Mouse (Mus musculus) ES-Bruce4 (cell line): ENCODE results near the gene Gjb2. TPM values are rescaled to one million over a fixed set of nuclear protein-coding genes. Genes with fewer than 3 reads are reported as not detected.
"Not testable (repeated sequence)": the region's sequence is repeated elsewhere in the genome, so short reads cannot be mapped to it uniquely, and the experiment has no call there.

Experiments
- H3K27ac ChIP-seq: 2 replicates; pipeline ENCODE4 v1.5.1; 2012; ENCODE audit warnings: low read length, inconsistent platforms; ENCODE audit not compliant: insufficient read depth
- H3K27me3 ChIP-seq: 2 replicates; pipeline ENCODE4 v1.6.1; 2012; ENCODE audit warnings: mild to moderate bottlenecking, low read length, inconsistent platforms; ENCODE audit not compliant: control insufficient read depth, poor library complexity, insufficient read depth, severe bottlenecking
- H3K36me3 ChIP-seq: 2 replicates; pipeline ENCODE4 v1.6.1; 2012; ENCODE audit warnings: inconsistent platforms, mild to moderate bottlenecking, low read length, moderate library complexity; ENCODE audit not compliant: control insufficient read depth, poor library complexity, insufficient read depth, severe bottlenecking
- H3K4me1 ChIP-seq: one replicate; pipeline ENCODE4 v1.8.1; 2011; ENCODE audit warnings: low read length; ENCODE audit not compliant: control insufficient read depth, insufficient read depth
- H3K4me3 ChIP-seq: 2 replicates; pipeline ENCODE4 v1.5.1; 2011; ENCODE audit warnings: low read depth, mild to moderate bottlenecking, low read length
- H3K9ac ChIP-seq: 2 replicates; pipeline ENCODE4 v1.6.1; 2012; ENCODE audit warnings: low read depth, mild to moderate bottlenecking, inconsistent platforms; ENCODE audit not compliant: poor library complexity, severe bottlenecking
- H3K9me3 ChIP-seq: replicated peaks from 2 replicates; pipeline ENCODE4 v1.6.1; 2012; ENCODE audit warnings: mild to moderate bottlenecking, low read length, inconsistent platforms; ENCODE audit not compliant: control insufficient read depth, poor library complexity, insufficient read depth, severe bottlenecking
- CTCF ChIP-seq: IDR thresholded peaks from one replicate; pipeline ENCODE4 v1.8.1; 2011; ENCODE audit warnings: low read depth, low read length
- EP300 ChIP-seq: IDR thresholded peaks from 2 replicates; pipeline ENCODE4 v1.6.1; 2011; ENCODE audit warnings: low read depth, low read length; ENCODE audit not compliant: insufficient read depth
- POLR2A ChIP-seq: IDR thresholded peaks from one replicate; pipeline ENCODE4 v1.8.1; 2011; ENCODE audit warnings: low read length; ENCODE audit not compliant: insufficient read depth
- polyA plus RNA-seq: library from polyadenylated mRNA; stranded (reverse); fragments of >200 nt; gene quantifications from 2 replicates; pipeline ENCODE4 v1.2.4, GENCODE M21; 2011; ENCODE audit warnings: low read depth; ENCODE audit not compliant: missing spikeins, insufficient read depth, insufficient read length

Gene Gjb2
- polyA plus RNA-seq, 1 experiment = 4.5 TPM

DNA sequence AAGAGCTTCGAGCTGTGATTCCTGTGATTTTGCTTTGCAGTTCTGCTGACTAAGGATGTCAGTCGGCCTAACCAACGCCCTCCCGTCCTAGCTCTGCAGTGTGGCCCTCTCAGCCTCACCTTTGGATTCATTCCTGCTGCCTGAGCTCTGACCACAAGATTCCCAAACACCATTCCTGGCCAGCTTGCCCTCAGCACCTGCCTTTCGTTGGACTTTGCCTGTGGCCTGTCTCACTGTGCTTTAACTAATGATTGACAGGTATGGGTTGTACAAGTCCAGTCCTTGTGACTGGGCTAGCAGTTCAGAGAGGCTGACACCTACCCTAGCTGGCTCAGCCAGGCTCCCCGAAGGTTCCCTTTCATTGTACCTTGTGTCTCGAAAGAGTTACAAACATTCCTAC, 15.4 kb downstream of the Gjb2 start:
- Histone ChIP-seq H3K9ac (no peak overlapping the region), H3K27ac (no peak overlapping the region), H3K4me1 (no peaks in the 10 kb centered on the region), H3K27me3 (no peaks in the 10 kb centered on the region), H3K4me3 (no peak overlapping the region), H3K36me3 (no peaks in the 10 kb centered on the region), H3K9me3 (no peaks in the 10 kb centered on the region)
- TF ChIP-seq EP300 (no peak), POLR2A (no peak), CTCF (no peak)

DNA sequence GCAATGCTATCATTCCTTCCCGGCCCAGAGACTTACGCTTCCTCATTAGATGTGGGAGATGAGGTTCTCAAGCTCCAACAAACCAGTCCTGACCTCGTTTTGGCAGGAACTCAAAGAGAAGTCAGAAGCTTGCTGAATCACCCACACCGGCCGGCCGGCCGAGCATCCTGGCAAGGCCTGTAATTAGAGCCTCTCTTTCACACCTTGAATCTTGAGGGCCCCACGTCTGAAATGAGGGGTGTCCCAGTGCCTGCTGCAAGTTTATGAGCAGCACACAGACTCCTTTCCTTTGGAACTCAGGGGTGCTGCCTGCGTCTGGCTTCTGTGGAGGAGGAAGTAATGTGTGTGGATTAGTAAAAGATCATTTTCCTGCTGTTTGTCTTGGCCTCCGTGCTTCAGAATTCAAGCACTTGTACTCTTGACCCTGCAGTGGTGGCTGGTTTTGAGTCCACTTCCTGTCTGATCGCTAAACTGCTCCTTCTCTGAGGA, 20.3 kb downstream of the Gjb2 start:
- no peaks in the 10 kb centered on the region for H3K4me1 ChIP-seq
- H3K27me3 ChIP-seq = no peaks in the 10 kb centered on the region
- H3K36me3 ChIP-seq = no peaks in the 10 kb centered on the region
- no peaks in the 10 kb centered on the region for H3K9me3 ChIP-seq
- H3K9ac ChIP-seq = no peak overlapping the region
- no peak for TF ChIP-seq POLR2A
- no peak overlapping the region for H3K27ac ChIP-seq
- H3K4me3 ChIP-seq = no peak overlapping the region

DNA sequence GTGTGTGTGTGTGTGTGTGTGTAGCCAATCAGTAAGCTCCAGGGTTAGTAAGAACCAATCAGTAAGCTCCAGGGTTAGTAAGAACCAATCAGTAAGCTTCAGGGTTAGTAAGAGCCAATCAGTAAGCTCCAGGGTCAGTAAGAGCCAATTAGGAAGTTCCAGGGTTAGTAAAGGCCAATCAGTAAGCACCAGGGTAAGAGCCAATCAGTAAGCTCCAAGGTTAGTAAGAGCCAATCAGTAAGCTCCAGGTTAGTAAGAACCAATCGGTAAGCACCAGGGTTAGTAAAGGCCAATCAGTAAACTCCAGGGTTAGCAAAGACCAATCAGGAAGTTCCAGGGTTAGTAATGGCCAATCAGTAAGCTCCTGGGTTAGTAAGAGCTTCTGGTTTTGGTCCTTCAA, 21.6 kb downstream of the Gjb2 start:
- H3K27me3 ChIP-seq = no peaks in the 10 kb centered on the region
- no peak overlapping the region for H3K4me3 ChIP-seq
- TF ChIP-seq EP300 (no peak), POLR2A (no peak), CTCF (no peak)
- H3K36me3 ChIP-seq = no peaks in the 10 kb centered on the region
- H3K9me3 ChIP-seq = no peaks in the 10 kb centered on the region
- H3K27ac ChIP-seq = no peak overlapping the region
- H3K4me1 ChIP-seq = no peaks in the 10 kb centered on the region
- H3K9ac ChIP-seq = no peak overlapping the region

DNA sequence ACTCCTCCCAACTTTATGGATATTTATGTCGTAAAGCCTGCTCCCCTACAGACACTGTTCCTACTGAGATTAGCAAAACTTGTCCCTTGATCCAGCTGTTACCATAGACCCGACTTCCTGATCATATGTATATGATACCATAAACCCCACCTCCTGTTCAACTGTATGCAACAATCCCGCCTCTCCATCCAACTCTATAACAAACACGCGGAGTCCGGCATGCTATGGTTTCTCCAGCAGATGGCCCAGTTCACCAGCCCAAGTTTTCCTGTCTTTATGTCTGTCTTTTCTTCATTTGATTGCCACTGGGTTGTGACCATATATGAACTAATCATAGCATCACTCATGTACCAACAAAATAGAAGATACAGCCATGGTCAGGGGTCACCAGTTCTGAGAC, 29.0 kb downstream of the Gjb2 start:
- Histone ChIP-seq H3K4me3 (no peak overlapping the region), H3K27ac (no peak overlapping the region), H3K9ac (no peak overlapping the region), H3K9me3 (no peaks in the 10 kb centered on the region), H3K36me3 (no peaks in the 10 kb centered on the region), H3K27me3 (no peaks in the 10 kb centered on the region), H3K4me1 (no peaks in the 10 kb centered on the region)
- TF ChIP-seq POLR2A = no peak
- no peak for TF ChIP-seq EP300
- TF ChIP-seq CTCF = no peak

DNA sequence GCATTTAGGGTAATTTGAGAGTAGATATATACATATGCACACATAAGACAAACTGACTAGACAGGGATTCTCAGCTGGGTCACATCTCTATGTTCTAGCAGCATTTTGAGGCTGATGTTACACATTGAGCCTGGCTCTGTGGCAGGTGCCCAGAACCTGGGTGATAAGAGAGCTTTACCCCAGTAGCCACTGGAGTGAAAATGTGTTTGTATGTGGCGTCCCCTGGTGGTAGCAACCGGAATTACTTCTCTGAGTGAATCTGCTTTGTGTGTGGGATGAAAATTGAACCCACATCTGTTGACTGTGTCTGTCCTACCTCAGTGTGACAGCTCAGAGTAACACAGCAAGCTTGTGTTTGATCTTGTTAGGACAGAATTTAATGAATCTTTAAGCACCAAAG, 34.6 kb downstream of the Gjb2 start:
- H3K4me3 ChIP-seq, H3K27ac ChIP-seq, H3K9me3 ChIP-seq, H3K9ac ChIP-seq, H3K36me3 ChIP-seq, H3K4me1 ChIP-seq, H3K27me3 ChIP-seq: not testable (repeated sequence)
- TF ChIP-seq CTCF = peak; percentile 31

DNA sequence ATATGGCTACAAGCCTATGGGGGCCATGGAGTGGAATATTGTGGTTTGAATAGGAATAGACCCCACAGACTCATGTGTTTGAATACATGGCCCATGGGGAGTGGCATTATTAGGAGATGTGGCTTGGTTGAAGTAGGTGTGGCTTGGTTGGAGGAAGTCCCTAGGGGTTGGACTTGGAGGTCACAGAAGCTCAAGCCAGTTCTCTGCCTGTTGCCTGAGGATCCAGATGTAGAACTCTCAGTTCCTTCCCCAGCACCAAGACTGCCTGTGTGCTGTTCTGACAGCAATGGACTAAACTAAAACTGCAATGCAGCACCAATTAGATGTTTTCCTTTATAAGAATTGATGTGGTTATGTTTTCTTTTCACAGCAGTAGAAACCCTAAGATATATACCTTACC, 38.4 kb downstream of the Gjb2 start:
- Histone ChIP-seq H3K27me3 (no peaks in the 10 kb centered on the region; the same call in 1 of the 2 replicates), H3K36me3 (no peaks in the 10 kb centered on the region), H3K4me3 (no peak overlapping the region), H3K4me1 (no peaks in the 10 kb centered on the region), H3K9me3 (no peaks in the 10 kb centered on the region), H3K27ac (no peak overlapping the region), H3K9ac (no peak overlapping the region)
- TF ChIP-seq POLR2A (no peak), CTCF (no peak), EP300 (no peak)
